Mouse (Mus musculus) common myeloid progenitor, adult 5-6 weeks (primary cell): Measurements from ENCODE around the gene Wars. TPM values are rescaled to one million over a fixed set of nuclear protein-coding genes. Genes with fewer than 3 reads are reported as not detected.

ENCODE experiments used
- ATAC-seq: replicated peaks from 2 replicates; pipeline ENCODE4 v1.8.0; 2016; ENCODE audit warnings: low read depth, mild to moderate bottlenecking, moderate TSS enrichment, inconsistent platforms; ENCODE audit not compliant: poor library complexity, severe bottlenecking
- total RNA-seq: library from RNA; stranded (forward); fragments of 200-1000, 187-1606 nt; gene quantifications from 2 replicates; pipeline ENCODE4 v1.2.3, GENCODE M21; 2017

The Wars gene
- total RNA-seq, 1 experiment from 2014 or later: 48.6 TPM

DNA sequence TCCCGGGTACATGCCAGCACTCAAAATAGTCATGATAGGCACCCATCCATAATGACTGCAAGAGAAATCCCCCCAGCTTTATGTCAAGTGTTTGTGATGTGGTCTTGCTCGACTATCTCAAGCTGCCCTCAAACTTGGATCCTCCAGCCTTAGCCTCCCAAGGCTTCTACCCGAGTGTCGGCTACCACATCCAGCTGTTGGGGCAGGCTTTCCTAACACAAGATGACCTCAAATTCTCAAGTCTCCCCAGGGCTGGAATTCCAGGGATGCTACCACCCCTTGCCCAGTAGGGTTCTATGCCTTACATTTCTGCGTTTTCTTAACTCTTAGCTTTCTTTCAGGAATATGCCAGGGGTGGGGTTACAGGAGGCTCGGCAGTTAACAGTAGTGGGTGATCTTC lies 63.6 kb downstream of the Wars start:
- no peak for ATAC-seq

DNA sequence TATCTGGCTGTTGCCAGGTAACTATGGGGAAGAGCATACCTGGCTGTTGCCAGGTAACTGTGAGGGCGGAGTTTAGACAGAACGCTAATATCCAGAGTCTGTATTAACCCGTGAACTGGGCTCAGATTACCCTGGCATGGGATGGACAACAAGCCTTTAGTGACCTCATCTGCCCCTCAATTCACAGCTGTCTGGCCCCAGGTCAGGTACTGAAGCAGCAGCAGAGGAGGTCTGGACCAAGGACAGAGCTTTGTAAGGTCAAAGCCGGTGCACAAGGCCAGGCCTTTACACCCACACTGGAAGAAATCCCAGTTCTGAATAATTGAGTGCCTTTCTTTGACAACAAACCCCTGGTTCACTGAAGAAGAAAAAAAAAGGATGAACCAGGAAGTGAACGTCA lies 64.3 kb downstream of the Wars start:
- ATAC-seq: no peak

DNA sequence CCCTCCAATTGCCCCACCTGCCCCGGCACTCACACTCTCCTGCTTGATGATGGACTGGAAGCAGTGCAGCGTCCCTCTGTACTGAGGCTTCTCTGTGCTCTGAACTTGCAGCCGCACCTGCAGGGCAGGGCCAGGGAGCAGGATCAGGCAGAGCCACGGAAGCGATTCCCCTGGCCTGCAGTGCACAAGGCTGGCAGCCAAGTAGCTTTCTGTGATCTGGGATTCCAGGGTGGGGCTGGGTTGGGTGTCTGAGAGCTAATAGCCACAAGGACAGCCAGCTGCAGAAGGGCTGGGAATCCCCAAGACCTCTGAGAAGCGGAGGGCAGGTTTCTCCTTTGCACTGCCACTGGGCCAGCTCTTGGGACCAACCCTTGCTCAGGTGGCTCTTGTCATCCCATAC lies 66.3 kb downstream of the Wars start:
- ATAC-seq: no peak

DNA sequence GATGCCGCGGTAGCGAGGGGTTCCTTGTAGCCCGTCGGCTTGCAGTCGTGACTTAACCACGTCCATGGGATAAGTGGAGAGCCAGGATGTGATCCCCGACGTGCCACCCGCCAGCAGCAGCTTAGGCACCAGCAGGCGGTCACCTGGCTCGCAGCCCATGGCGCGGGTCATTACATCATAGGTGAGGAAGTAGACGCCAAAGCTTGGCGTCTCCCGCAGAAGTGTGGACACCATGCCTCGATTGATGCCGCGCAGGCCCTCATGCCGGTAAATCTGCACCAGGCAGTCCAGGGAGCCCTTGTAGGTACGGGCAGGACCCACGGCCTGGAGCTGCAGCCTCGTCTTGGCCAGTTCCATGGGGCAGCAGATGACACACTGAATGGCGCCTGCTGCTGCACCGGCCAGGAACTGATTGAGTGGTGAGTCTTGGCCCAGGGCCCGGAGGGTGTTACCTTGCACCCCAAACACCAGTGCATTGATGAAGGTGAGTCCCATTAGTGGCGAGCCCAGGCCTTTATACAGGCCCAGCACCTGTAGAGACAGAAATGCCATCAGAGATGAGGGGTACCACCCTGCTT lies 66.9 kb downstream of the Wars start:
- no peak for ATAC-seq

DNA sequence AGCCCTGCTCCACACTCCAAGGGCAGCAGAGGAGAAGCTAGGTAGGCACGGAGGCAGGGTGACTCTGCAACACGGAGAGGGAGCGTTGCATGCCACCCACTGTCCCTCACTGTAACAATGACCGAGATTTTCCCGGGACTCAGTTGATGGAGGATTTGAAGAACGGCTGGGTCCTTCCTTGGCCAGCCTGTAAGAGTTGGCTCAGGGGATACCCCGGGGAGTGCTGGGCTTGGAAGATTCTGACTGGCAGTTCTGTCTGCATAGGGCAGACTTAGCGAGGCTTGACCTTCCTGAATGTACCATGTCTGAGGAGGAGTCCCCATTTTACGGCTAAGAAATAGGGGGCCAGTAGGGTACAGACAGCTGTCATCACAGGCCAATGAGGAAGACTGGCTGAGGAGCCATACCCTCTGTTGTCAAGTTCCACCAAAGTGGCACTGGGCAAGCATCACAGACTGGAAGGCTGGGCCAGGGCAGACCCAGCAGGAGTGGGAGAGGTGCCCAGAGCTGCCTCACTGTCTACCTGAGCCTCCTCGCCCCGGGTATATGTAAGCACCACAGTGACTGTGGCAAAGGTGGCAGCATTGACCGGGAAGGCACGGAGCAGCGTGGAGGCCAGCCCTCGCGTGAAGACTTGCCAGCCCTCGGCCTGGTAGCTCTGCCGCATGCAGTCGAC lies 67.6 kb downstream of the Wars start:
- ATAC-seq: no peak

DNA sequence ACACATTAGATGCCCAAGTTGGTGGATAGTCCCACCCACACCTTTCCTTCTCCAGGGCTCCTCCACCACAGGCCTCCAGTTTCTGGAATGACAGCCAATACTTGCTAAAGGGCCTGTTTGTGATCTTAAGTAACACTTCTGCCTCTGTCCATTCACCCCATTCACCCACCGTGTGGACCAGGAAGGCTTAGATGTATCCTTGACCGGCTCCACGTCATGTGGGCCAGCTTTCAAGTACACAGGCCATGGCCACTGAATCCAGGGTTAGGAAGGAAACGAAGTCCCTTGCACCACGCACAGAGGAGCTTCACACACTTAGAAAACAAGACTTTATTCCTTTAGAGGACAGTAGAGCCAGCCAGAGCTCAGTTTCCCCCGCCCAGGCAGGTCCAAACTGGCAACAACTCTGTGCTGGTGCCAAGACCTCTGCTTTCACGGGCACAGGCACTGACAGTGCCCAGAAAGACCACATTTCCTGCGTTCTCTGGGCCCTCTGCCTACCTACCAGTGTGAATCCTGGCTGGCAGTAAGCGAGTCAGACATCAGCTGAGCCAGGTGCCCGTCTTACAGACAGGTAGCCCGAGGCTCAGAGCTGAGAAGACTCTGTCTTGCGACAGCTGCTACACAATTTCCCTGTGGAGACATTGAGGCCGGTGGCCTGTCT lies 68.3 kb downstream of the Wars start:
- ATAC-seq: no peak

DNA sequence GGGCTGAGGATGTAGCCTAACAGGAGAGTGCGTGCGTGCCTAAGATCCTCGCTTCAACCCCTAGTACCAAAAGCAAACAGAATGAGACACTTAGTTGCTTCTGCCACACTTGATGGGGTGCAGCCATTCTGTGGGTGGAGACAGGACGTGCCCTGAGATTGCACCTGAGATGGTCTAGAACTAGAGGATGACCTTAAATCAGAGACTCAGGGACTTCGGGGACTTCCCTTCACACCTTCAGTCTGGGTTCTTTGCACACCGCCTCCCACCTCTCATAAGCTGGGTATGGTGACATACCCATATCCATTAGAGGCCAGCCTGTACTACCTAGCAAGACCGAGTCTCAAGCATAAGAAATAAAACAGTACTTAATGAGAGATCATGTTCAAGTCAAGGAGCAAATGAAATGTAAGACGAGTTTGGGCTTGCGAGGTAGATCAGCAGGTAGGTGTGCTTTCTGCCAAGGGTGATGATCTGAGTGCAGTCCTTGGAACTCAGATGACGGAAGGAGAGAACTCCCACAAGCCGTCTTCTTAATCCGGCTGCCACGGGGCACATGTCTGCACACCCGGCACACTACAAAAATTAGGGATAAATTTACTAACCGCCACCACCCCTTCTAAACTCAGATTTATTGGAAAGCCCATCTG lies 69.6 kb downstream of the Wars start:
- ATAC-seq: no peak

DNA sequence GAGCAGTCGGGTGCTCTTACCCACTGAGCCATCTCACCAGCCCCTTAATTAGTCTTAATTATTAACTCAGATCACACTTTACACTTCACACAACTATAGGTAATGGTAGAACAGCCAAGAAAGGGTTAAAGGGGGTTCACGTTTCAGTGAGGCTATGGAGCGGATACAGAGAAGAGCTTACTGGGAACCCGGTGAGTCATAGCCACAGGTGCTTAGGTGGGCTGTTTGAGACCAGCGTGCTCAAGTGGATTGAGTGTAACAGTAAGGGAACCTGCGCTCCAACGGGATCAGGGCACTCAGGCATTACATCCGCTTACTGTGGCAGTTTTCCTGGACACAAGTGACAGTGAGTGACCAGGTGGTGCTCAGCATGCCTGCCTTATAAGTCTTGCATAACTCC lies 70.9 kb downstream of the Wars start:
- no peak for ATAC-seq

DNA sequence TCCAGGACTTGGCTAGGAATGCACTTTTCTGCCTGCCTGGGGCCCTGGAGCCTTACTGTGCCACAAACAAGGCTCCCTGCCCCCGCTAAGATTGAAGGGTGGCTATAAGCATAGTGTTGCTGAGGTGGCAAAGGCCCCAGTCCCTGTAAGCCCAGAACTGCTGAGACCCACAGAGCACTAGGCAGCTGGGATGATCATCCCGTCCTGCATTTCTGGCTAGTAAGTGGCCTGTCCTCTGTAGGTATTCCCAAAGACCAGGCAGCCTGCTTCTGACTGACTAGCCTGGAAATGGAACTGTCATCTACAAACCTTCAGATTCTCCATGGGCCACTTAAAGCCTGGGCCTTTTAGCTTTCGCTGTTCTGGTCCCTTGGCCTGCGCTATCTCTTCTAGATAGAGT lies 73.5 kb downstream of the Wars start:
- ATAC-seq: no peak

DNA sequence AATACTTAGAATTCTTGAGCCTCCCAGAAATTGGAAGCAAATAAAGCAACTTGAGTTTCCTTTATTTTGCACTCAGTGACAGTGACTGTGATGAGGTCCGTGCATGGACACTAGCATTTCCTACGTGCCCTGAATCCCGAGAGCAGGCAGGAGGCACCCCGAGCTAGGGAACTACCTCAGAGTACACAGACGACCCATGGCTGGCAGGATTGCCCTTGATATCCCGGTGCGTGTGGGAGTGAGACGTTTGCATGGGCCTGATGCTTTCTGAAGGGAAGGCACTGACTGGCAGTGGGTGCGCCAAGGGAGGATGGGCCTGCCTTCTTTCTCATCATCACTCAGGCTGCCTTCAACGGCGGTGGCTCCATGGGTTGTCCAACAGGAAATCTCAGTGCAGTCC lies 77.4 kb downstream of the Wars start:
- no peak for ATAC-seq

DNA sequence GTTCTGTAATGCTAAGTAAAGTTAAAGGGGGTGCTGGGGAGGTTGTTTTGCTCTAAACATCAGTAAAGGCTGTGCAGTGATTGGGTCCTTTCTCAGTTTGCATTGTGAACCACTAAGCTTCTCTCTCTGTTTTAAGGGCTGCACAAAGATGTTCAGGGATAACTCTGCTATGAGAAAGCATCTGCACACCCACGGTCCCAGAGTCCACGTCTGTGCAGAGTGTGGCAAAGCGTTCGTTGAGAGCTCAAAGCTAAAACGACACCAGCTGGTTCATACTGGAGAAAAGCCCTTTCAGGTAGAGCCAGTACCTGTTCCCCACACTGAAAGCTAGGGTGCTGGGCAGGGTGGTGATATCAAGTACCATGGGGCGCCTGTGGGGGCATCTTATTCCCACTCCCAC lies 79.5 kb downstream of the Wars start:
- no peak for ATAC-seq

DNA sequence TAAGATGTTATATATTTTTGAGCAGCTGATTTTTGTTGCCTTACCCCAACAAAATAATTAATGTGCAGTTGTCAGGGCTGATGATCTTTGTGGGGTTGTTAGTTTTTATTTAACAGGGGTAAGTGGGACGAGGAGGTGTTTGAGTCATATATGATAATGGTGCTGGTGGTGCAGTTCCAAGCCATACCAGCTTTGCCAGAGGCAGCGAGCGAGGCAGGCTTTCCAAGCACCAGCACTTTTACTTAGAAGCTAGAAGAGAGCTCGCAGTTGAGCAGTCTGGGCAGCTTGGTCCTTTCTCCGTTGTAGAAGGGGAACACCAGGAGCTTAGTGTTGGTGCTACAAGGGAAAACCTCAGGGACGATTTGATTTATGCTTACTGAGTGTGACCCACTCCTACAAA lies 81.5 kb downstream of the Wars start:
- no peak for ATAC-seq

DNA sequence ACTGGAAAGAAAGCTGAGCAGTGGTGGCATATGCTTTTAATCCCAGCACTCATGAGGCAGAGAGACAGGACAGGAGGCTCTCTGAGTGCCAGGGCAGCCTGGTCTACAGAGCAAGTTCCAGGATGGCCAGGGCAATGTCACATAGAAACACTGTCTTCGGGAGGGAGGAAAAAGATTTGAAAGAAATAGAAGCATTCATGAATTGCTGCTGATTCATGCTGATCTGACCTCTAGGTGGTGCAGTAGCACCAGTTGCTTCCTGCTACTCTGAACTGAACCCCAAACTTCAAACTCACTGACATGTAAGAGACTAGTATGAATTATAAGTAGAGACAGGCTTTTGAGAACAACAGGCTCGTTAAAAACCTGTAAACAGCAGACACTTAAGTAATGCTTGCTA lies 82.8 kb downstream of the Wars start:
- peak; percentile 74 for ATAC-seq

DNA sequence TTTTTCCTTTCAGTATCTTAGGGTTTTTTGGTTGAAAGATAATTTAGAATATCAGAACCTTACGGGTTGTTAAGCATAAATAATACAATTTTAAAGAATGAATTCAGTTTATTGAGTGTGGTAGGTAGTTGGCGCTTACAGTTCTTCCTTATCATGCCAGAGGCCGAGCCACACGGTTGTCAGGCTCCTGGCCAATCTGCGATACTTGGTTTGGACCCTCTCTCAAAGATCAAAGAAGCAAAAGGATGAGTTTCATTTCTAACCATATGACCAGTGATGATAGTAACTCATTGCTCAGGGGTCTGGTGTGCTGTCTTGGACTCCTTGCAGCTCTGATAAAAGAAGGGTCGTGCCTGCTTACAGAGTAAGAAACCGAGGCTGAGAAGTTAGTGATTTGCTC lies 83.7 kb downstream of the Wars start:
- peak; percentile 38; the same call in 1 of the 2 replicates for ATAC-seq

Other genes with a start within 250 kb of the Wars start
- gene Degs2, start 191.9 kb downstream of the Wars start, total RNA-seq: not detected in 2 replicates
- gene Yy1, start 101.2 kb downstream of the Wars start, total RNA-seq: 65.9 and 74.4 TPM in 2 replicates
- 0.78 TPM in 1 of 2 replicates, not detected in the other for gene Slc25a29, start 58.3 kb downstream of the Wars start, total RNA-seq
- 8.3 and 10.4 TPM in 2 replicates for gene Slc25a47, start 58.1 kb downstream of the Wars start, total RNA-seq
- 0.82 and 13.5 TPM in 2 replicates for gene Wdr25, start 543 bp downstream of the Wars start, total RNA-seq
- not detected in 2 replicates for gene Begain, start 174.0 kb upstream of the Wars start, total RNA-seq